ENCODE assay signal across 28 mouse cellular contexts in the genomic region with DNA sequence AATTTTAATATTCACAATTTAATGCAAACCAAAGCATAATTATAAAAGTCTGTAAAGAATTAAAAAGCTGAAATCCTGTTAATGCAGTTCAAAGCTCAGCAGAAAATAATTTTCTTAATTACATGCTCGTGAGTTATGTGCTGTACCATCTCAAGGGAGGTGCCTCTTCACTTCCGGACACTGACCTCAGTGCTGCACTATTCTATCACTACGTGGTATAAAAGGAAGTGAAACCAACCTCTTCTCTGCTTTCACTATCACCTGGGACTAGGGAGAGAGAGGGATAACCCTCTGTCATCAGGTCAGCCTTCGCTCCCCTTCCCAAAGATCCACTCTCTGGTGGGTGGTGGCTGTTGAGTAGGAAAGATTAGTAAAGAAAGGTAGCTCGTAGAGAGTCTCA. TPM values are rescaled to one million over a fixed set of nuclear protein-coding genes. Genes with fewer than 3 reads are reported as not detected.
DNase-seq lines count a peak whose midpoint lies in the region; ATAC-seq and TF ChIP-seq lines count a peak whose summit lies in the region.
"Had no signal": no experiment of that assay in that cellular context is flagged by ENCODE, and none has a peak within 500 bp of the region (broad histone marks: within the 10 kb centered on the region; RNA-seq: fewer than 3 reads in every experiment).

No protein-coding gene starts in this region.

- H3K27me3 ChIP-seq in midbrain, embryonic 11.5 days (ENCODE audit: control insufficient read depth, insufficient read depth, low read length): no peaks in the 10 kb centered on the region
- no peaks in the 10 kb centered on the region for H3K27me3 ChIP-seq in midbrain, embryonic 13.5 days
- no peaks in the 10 kb centered on the region for H3K27me3 ChIP-seq in myocyte (ENCODE audit: control insufficient read depth, insufficient read depth, insufficient read length)
- H3K27me3 ChIP-seq: embryonic facial prominence, embryonic 12.5 days; embryonic facial prominence, embryonic 15.5 days; heart, embryonic 12.5 days; heart, embryonic 15.5 days had no signal

- no peak overlapping the region for H3K4me2 ChIP-seq in midbrain, embryonic 11.5 days
- no peak overlapping the region for H3K4me2 ChIP-seq in midbrain, embryonic 13.5 days (replicated peaks)
- H3K4me2 ChIP-seq in myocyte (ENCODE audit: low read depth): peak overlapping the region; percentile 40
- H3K4me2 ChIP-seq: embryonic facial prominence, embryonic 12.5 days; embryonic facial prominence, embryonic 15.5 days; heart, embryonic 12.5 days; heart, embryonic 15.5 days; hindbrain, embryonic 14.5 days had no signal

- TF ChIP-seq CTCF in gastrocnemius, adult 2 months (IDR thresholded peaks at IDR 0.05): no peak

- H3K9me3 ChIP-seq in midbrain, embryonic 11.5 days (ENCODE audit: control insufficient read depth, low read length): no peaks in the 10 kb centered on the region
- no peaks in the 10 kb centered on the region for H3K9me3 ChIP-seq in midbrain, embryonic 13.5 days
- H3K9me3 ChIP-seq: embryonic facial prominence, embryonic 12.5 days; embryonic facial prominence, embryonic 15.5 days; heart, embryonic 12.5 days; heart, embryonic 15.5 days had no signal

- TF ChIP-seq POLR2A in myocyte (IDR thresholded peaks at IDR 0.05; ENCODE audit: insufficient read length, low read depth): no peak

- WGBS in midbrain, embryonic 11.5 days: 86% methylated on average over 5 of the region's 5 CpGs
- WGBS in midbrain, embryonic 13.5 days: 91% methylated on average over 5 of the region's 5 CpGs

- no peak for ATAC-seq in midbrain, embryonic 11.5 days (ENCODE audit: low FRiP score)
- ATAC-seq in midbrain, embryonic 13.5 days: no peak
- ATAC-seq: forebrain, embryonic 14.5 days; forebrain, postnatal 0 days; hindbrain, postnatal 0 days; inflammation-experienced regulatory T-cells, adult 6 months had no signal

- no peak for DNase-seq in gastrocnemius, adult 2 months
- DNase-seq in gastrocnemius, postnatal 25 days: no peak
- peak; percentile 28 for DNase-seq in midbrain, embryonic 11.5 days (ENCODE audit: low spot score, missing footprints)
- no peak for DNase-seq in adipocyte (ENCODE audit: low spot score)
- no peak for DNase-seq in c-Kit-positive CD71-positive TER-119-positive erythroid progenitor cells, embryonic 14.5 days (ENCODE audit: low spot score)
- DNase-seq in kidney, postnatal 4 days: no peak
- DNase-seq: adrenal gland, adult 8-10 months; adrenal gland, postnatal 25 days; cerebellum, adult 11 months; cerebellum, adult 2 months; cerebellum, adult 9-11 months; cerebellum, postnatal 25 days; forebrain, postnatal 0 days; gastrocnemius, postnatal 10 days; heart, adult 11 months; heart, postnatal 14 days; heart, postnatal 4 days had no signal

- intact Hi-C loops in gastrocnemius, adult 2 months (cut with DNase I): no loop called here

- no peaks in the 10 kb centered on the region for H3K36me3 ChIP-seq in midbrain, embryonic 11.5 days (ENCODE audit: control insufficient read depth, insufficient read depth, low read length)
- no peaks in the 10 kb centered on the region for H3K36me3 ChIP-seq in midbrain, embryonic 13.5 days
- H3K36me3 ChIP-seq in myocyte (ENCODE audit: control insufficient read depth, insufficient read depth): no peaks in the 10 kb centered on the region
- H3K36me3 ChIP-seq: embryonic facial prominence, embryonic 12.5 days; embryonic facial prominence, embryonic 15.5 days; heart, embryonic 12.5 days; heart, embryonic 15.5 days had no signal

- peak overlapping the region; percentile 41; the same call in 1 of the 2 replicates for H3K27ac ChIP-seq in gastrocnemius, adult 2 months
- no peak overlapping the region for H3K27ac ChIP-seq in midbrain, embryonic 11.5 days (ENCODE audit: low read depth, low read length)
- H3K27ac ChIP-seq in midbrain, embryonic 13.5 days: no peak overlapping the region
- H3K27ac ChIP-seq: embryonic facial prominence, embryonic 12.5 days; embryonic facial prominence, embryonic 15.5 days; heart, embryonic 15.5 days; hindbrain, embryonic 14.5 days; hindbrain, postnatal 0 days had no signal

- no peaks in the 10 kb centered on the region for H3K4me1 ChIP-seq in midbrain, embryonic 11.5 days (ENCODE audit: control insufficient read depth, insufficient read depth, low read length)
- no peaks in the 10 kb centered on the region for H3K4me1 ChIP-seq in midbrain, embryonic 13.5 days (replicated peaks)
- H3K4me1 ChIP-seq: embryonic facial prominence, embryonic 12.5 days; embryonic facial prominence, embryonic 15.5 days; heart, embryonic 12.5 days; heart, embryonic 15.5 days had no signal

- no peak overlapping the region for H3ac ChIP-seq in myocyte (ENCODE audit: control insufficient read depth, insufficient read length)

- 0 out of 2 replicates have a peak overlapping the region, but pooled peaks have one; percentile 7 for H3K4me3 ChIP-seq in gastrocnemius, adult 2 months
- no peak overlapping the region for H3K4me3 ChIP-seq in midbrain, embryonic 11.5 days (ENCODE audit: low read depth, low read length)
- H3K4me3 ChIP-seq in midbrain, embryonic 13.5 days (replicated peaks): no peak overlapping the region
- no peak overlapping the region for H3K4me3 ChIP-seq in myocyte
- H3K4me3 ChIP-seq: embryonic facial prominence, embryonic 12.5 days; embryonic facial prominence, embryonic 15.5 days; heart, embryonic 12.5 days; heart, embryonic 15.5 days had no signal

- no peaks in the 10 kb centered on the region for H3K79me2 ChIP-seq in myocyte (ENCODE audit: control insufficient read depth, insufficient read depth)

- no peak overlapping the region for H3K9ac ChIP-seq in midbrain, embryonic 11.5 days (ENCODE audit: low read length)
- no peak overlapping the region for H3K9ac ChIP-seq in midbrain, embryonic 13.5 days (replicated peaks)
- H3K9ac ChIP-seq: embryonic facial prominence, embryonic 12.5 days; embryonic facial prominence, embryonic 15.5 days; forebrain, postnatal 0 days; heart, embryonic 12.5 days; heart, embryonic 15.5 days; hindbrain, embryonic 14.5 days had no signal

TF ChIP-seq in myocyte, 11 proteins besides CTCF, POLR2A, EP300 and RAD21:
- TF ChIP-seq MYOD1 (IDR thresholded peaks at IDR 0.05; ENCODE audit: control insufficient read depth in 1 of 3, insufficient read length in 2 of 3, low read depth in 2 of 3) (no peak), CEBPB (IDR thresholded peaks at IDR 0.05; ENCODE audit: insufficient read depth, poor library complexity, severe bottlenecking) (no peak), SRF (IDR thresholded peaks at IDR 0.05; ENCODE audit: control insufficient read depth, insufficient read length, low read depth) (no peak), MAX (IDR thresholded peaks at IDR 0.05; ENCODE audit: low read depth) (no peak), TCF12 (IDR thresholded peaks at IDR 0.05; ENCODE audit: insufficient read depth, poor library complexity, severe bottlenecking) (no peak), MYOG (IDR thresholded peaks at IDR 0.05; ENCODE audit: control insufficient read depth in 1 of 3, insufficient read depth in 1 of 3, insufficient read length in 2 of 3, low read depth in 2 of 3) (no peak), POLR2AphosphoS2 (IDR thresholded peaks at IDR 0.05; ENCODE audit: insufficient read length, low read depth) (no peak), E2F4 (IDR thresholded peaks at IDR 0.05; ENCODE audit: insufficient read depth) (no peak), TCF3 (IDR thresholded peaks at IDR 0.05; ENCODE audit: insufficient read length, low read depth) (no peak), REST (IDR thresholded peaks at IDR 0.05; ENCODE audit: insufficient read depth, insufficient read length) (no peak)

RNA-seq across cellular contexts. Expression of a gene that starts 13.3 kb away (rescaled TPM):
- 10 to 100 TPM; 10.2 to 15.4 TPM for total RNA-seq in gastrocnemius, adult 2 months (2021)
- total RNA-seq in gastrocnemius, postnatal 25 days (2021): 10 to 100 TPM in 1 of 2 experiments, 1 to 10 TPM in 1; 9.5 to 11.4 TPM
- polyA plus RNA-seq in midbrain, embryonic 11.5 days (2014; fragmentation: Nextera tagmentation; extraction: Ambion mirVana): 2.8 and 3.8 TPM in 2 replicates
- 2.6 and 3.2 TPM in 2 replicates for polyA plus RNA-seq in midbrain, embryonic 13.5 days (2015; fragmentation: Nextera tagmentation; extraction: Ambion mirVana)
- polyA plus RNA-seq in myocyte (2012; fragmentation: generic; extraction: Trizol): 0.02 TPM
- total RNA-seq: MEL had no signal
